Mouse (Mus musculus) spleen, adult 12 weeks (tissue): ENCODE data around the gene Prdm12.
"Not testable (repeated sequence)": the region's sequence is repeated elsewhere in the genome, so short reads cannot be mapped to it uniquely, and the experiment has no call there.

Experiments
- DNase-seq: peaks from one replicate; pipeline ENCODE4 v3.0.0; 2022; ENCODE audit warnings: low spot score

Prdm12 gene

GRCm38 (mm10) chr2:31641929-31642328 is 2.1 kb downstream of the Prdm12 start:
- no peak for DNase-seq

GRCm38 (mm10) chr2:31653971-31654853 is 14.4 kb downstream of the Prdm12 start:
- DNase-seq, result no peak

DNA sequence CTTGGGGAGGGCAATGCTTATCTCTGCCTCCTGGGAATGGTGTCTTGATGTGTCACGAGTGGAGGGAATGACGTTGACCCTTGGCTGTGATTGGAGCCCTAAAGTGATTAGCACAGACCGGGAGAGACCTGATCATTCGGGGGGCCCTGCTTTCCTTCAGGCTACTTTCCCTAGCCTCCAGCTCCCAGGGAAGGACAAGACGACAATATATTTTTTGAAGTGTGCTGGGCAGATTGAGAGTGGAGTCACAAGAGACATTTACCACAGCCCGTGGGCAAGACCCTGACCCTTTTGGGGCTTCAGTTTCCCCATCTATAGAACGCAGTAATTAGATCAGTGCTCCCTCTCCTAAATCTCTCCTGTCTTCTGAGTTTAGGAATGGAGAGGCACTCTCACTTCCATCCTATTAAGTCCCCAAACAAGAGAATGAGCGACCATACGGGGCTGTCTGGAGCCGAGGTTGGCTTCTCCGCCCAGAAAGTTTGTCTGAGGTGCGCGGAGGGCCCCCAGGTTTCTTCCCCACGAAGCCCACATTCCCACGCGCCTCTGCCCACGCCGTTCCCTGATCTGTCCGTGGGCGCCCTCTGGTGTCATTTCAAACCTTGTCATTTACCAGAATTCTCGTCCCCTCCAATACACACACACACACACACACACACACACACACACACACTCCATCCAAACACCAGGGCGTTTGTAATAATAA is 15.2 kb downstream of the Prdm12 start:
- DNase-seq, result no peak

GRCm38 (mm10) chr2:31656374-31656773 is 16.5 kb downstream of the Prdm12 start:
- no peak for DNase-seq

DNA sequence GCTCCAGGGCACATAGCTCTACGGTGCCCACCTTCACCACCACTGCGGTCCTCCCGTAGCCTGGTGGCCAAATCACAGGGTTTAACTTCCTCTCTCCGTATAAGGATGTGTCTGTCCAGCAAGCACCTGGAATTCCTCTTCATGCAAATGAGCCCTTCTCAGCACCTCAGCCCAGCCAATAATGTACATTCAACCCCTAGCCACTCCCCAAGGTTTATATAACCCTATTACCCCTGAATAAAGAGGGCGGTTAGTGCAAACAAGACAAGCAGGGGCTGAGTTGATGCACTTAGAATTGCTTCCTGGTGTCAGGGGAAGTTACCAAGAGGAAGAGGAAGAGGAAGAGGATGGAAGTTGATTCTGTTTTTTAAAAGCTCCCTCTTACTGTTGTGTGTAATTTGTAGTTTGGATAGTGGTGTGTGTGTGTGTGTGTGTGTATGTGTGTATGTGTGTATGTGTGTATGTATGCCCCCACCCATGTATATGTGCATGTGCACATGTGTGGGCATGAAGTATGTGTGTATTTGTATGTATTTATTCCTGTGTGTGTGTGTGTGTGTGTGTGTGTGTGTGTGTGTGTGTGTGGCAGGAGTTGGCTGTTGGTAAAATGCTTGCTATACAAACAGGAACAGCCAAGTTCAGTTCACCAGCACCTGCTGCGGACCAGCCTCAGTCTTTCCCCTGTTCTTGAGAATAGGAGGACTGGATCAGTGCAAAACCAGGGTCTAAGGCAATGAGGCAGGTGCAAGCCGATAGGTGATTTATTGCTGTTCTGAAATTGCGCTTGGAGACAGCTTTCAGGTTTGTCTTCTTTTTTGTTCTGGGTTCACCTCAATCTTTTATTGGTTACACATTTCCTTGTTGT is 23.3 kb downstream of the Prdm12 start:
- DNase-seq, result no peak

- no peak for DNase-seq
Measured at GRCm38 (mm10) chr2:31663804-31664180, 24.0 kb downstream of the Prdm12 start.

GRCm38 (mm10) chr2:31667332-31667731 is 27.5 kb downstream of the Prdm12 start:
- no peak for DNase-seq

- DNase-seq, result peak; percentile 82
Measured at GRCm38 (mm10) chr2:31670551-31671035, 30.8 kb downstream of the Prdm12 start, which contains the start of gene Exosc2. Gene Exosc2, plus strand, starts transcription at chr2:31670715.

GRCm38 (mm10) chr2:31678641-31679040 is 38.8 kb downstream of the Prdm12 start:
- no peak for DNase-seq

DNA sequence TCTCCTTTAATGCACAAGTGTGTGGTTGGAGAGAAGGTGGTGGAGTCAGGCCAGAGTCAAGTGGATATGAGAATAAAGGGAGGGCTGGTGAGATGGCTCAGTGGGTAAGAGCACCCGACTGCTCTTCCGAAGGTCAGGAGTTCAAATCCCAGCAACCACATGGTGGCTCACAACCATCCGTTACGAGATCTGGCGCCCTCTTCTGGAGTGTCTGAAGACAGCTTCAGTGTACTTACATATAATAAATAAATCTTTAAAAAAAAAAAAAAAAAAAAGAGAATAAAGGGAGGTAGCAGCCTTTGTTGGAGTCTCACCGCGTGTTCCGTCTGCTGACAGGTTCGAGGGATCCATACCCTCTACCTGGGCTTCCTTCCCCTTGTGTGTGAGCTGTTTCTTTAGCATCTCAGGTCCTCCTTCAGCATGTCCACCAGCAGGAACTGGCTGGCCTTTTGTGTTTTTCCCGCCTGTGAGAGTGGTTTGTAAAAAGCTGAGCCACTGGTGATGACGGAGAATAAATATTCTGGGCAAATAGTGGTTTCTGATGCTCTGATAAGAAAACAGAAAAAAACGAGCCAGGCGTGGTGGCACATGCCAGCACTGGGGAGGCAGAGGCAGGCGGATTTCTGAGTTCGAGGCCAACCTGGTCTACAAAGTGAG is 41.3 kb downstream of the Prdm12 start:
- not testable (repeated sequence) for DNase-seq

DNA sequence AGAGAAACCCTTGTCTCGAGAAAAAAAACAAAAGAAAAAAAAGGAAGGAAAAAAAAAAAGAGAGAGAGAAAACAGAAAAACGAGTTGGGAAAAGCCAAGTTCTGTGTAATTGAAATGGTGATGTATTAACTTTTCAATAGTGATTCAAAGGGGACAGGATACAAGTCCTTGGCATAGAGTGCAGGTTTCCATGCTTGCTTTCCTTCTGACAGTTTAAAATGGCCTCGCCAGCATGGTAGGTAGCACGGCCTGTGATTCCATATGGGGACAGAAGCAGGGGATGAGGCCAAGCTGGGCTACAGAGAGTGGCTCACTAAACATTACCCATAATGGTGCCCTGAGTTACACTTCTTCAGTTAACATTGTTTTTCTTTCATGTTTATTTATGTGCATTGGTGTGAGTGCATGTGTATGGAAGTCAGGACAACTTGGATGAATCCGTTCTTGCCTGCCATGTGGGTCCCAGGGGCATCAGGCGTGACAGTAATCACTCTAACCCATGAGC is 41.9 kb downstream of the Prdm12 start:
- no peak for DNase-seq

GRCm38 (mm10) chr2:31683666-31684065 is 43.8 kb downstream of the Prdm12 start:
- DNase-seq, result peak; percentile 30

- peak; percentile 87 for DNase-seq
Measured at GRCm38 (mm10) chr2:31688074-31688925, 48.5 kb downstream of the Prdm12 start, which contains the start of gene Abl1. Gene Abl1, plus strand, starts transcription at chr2:31688376.

- DNase-seq, result peak; percentile 17
Measured at GRCm38 (mm10) chr2:31689045-31689444, 49.2 kb downstream of the Prdm12 start.

- DNase-seq, result no peak
Measured at GRCm38 (mm10) chr2:31690063-31690462, 50.2 kb downstream of the Prdm12 start.

GRCm38 (mm10) chr2:31698209-31698608 is 58.4 kb downstream of the Prdm12 start:
- no peak for DNase-seq

- no peak for DNase-seq
Measured at GRCm38 (mm10) chr2:31700545-31701446, 61.0 kb downstream of the Prdm12 start.

GRCm38 (mm10) chr2:31703226-31703625 is 63.4 kb downstream of the Prdm12 start:
- no peak for DNase-seq
